ENCODE assay signal across 8 mouse cellular contexts in genomic region chr19:16029253-16029771, GRCm38 (mm10). TPM values are rescaled to one million over a fixed set of nuclear protein-coding genes. Genes with fewer than 3 reads are reported as not detected.
DNase-seq lines count a peak whose midpoint lies in the region; ATAC-seq and TF ChIP-seq lines count a peak whose summit lies in the region.
"Not testable (repeated sequence)": the region's sequence is repeated elsewhere in the genome, so short reads cannot be mapped to it uniquely, and the experiment has no call there.

No protein-coding gene starts in this region.

- WGBS in embryonic facial prominence, embryonic 11.5 days: 36% methylated on average over 7 of the region's 9 CpGs
- WGBS in heart, adult 2 months: 5% methylated on average over 7 of the region's 9 CpGs
- WGBS in intestine, embryonic 15.5 days: 19% methylated on average over 7 of the region's 9 CpGs
- WGBS in macrophage (ENCODE audit: missing documents): 17% methylated on average over 4 of the region's 9 CpGs

- not testable (repeated sequence) for H3K9ac ChIP-seq in embryonic facial prominence, embryonic 11.5 days (replicated peaks; ENCODE audit: low read length); intestine, embryonic 15.5 days
- peak overlapping the region; percentile 80 for H3K9ac ChIP-seq in heart, adult 2 months (ENCODE audit: low read depth, low read length)

- H3K79me2 ChIP-seq in heart, adult 2 months (replicated peaks; ENCODE audit: control insufficient read depth, insufficient read depth, low read length); macrophage (ENCODE audit: inconsistent target): not testable (repeated sequence)

- not testable (repeated sequence) for H3K4me1 ChIP-seq in embryonic facial prominence, embryonic 11.5 days (ENCODE audit: control insufficient read depth, insufficient read depth, low read length); heart, adult 2 months (ENCODE audit: control insufficient read depth, insufficient read depth, low read length); intestine, embryonic 15.5 days (replicated peaks)

- intact Hi-C loops in heart, adult 2 months (cut with DNase I): loop anchor here (5.0 kb wide), 1 partner anchor 33 kb away; no protein-coding TSS in a partner anchor

- H3K27ac ChIP-seq in embryonic facial prominence, embryonic 11.5 days (replicated peaks; ENCODE audit: low read depth, low read length); intestine, embryonic 15.5 days: not testable (repeated sequence)
- peak overlapping the region; percentile 79 for H3K27ac ChIP-seq in heart, adult 2 months
- peak overlapping the region; percentile 71 for H3K27ac ChIP-seq in macrophage

- 0 out of 2 replicates have a peak, but pooled peaks have one; percentile 44 for ATAC-seq in embryonic facial prominence, embryonic 11.5 days (replicated peaks; ENCODE audit: insufficient number of reproducible peaks, low FRiP score, low TSS enrichment, low read depth)
- peak; percentile 83 for ATAC-seq in intestine, embryonic 15.5 days

- TF ChIP-seq CTCF in heart, adult 2 months (IDR thresholded peaks at IDR 0.05): peak; percentile 61

- TF ChIP-seq POLR2A in heart, adult 2 months (IDR thresholded peaks at IDR 0.05; ENCODE audit: insufficient read depth, low read depth, low read length): not testable (repeated sequence)

- peak overlapping the region; percentile 30; the same call in 1 of the 2 replicates for H3K4me2 ChIP-seq in embryonic facial prominence, embryonic 11.5 days (ENCODE audit: low read depth, low read length)
- peak overlapping the region; percentile 57 for H3K4me2 ChIP-seq in intestine, embryonic 15.5 days (replicated peaks)

- not testable (repeated sequence) for H3K9me3 ChIP-seq in embryonic facial prominence, embryonic 11.5 days (replicated peaks; ENCODE audit: control insufficient read depth, low read length); intestine, embryonic 15.5 days

- not testable (repeated sequence) for H3K4me3 ChIP-seq in embryonic facial prominence, embryonic 11.5 days (ENCODE audit: low read depth, low read length)
- peak overlapping the region; percentile 47 for H3K4me3 ChIP-seq in heart, adult 2 months
- H3K4me3 ChIP-seq in intestine, embryonic 15.5 days (replicated peaks): peak overlapping the region; percentile 28
- peak overlapping the region; percentile 20 for H3K4me3 ChIP-seq in macrophage (ENCODE audit: inconsistent target)

- DNase-seq in 3134 (ENCODE audit: extremely low read depth, insufficient read length, low spot score): peak; percentile 34
- DNase-seq in adrenal gland, adult 8-10 months: peak; percentile 30
- DNase-seq in embryonic facial prominence, embryonic 11.5 days (ENCODE audit: low spot score): peak; percentile 19
- peak; percentile 49 to 64 for DNase-seq in heart, adult 2 months
- DNase-seq in left cerebral cortex, adult 8-10 months (ENCODE audit: low spot score in 2 of 2): peak; percentile 14 to 31
- DNase-seq in retina, embryonic 14.5 days (ENCODE audit: low spot score): peak; percentile 49

- TF ChIP-seq EP300 in heart, adult 2 months (IDR thresholded peaks at IDR 0.05; ENCODE audit: insufficient read depth, low read depth, low read length): not testable (repeated sequence)

- not testable (repeated sequence) for H3K36me3 ChIP-seq in embryonic facial prominence, embryonic 11.5 days (replicated peaks; ENCODE audit: control insufficient read depth, insufficient read depth, low read depth, low read length); heart, adult 2 months (ENCODE audit: control insufficient read depth, insufficient read depth, low read length); intestine, embryonic 15.5 days; macrophage (ENCODE audit: inconsistent target)

- H3K27me3 ChIP-seq in embryonic facial prominence, embryonic 11.5 days (ENCODE audit: control insufficient read depth, insufficient read depth, low read length); heart, adult 2 months (ENCODE audit: control insufficient read depth, insufficient read depth, low read length); intestine, embryonic 15.5 days (replicated peaks): not testable (repeated sequence)

RNA-seq across cellular contexts. Expression of gene Cep78, which starts 44.5 kb away (rescaled TPM):
- total RNA-seq in adrenal gland, adult 8-10 months (2022): 10 to 100 TPM in 2 of 4 experiments, 1 to 10 TPM in 2; 8.4 to 18.1 (median 11.0) TPM
- 48.9 and 49.4 TPM in 2 replicates for polyA plus RNA-seq in embryonic facial prominence, embryonic 11.5 days (2014; fragmentation: Nextera tagmentation; extraction: Ambion mirVana)
- total RNA-seq in heart, adult 2 months (2021): 1 to 10 TPM; 3.6 to 3.8 TPM
- polyA plus RNA-seq in heart, adult 2 months (2012; rRNA removed): 1.6 and 2.4 TPM in 2 replicates
- polyA plus RNA-seq in intestine, embryonic 15.5 days (2015; fragmentation: Nextera tagmentation; extraction: Ambion mirVana): 16.6 and 18.5 TPM in 2 replicates
- 10 to 100 TPM in 2 of 4 experiments, 1 to 10 TPM in 2; 8.8 to 10.5 (median 9.8) TPM for total RNA-seq in left cerebral cortex, adult 8-10 months (2022)
- total RNA-seq in macrophage (2018; cell fraction: chromatin; rRNA removed): 10 to 100 TPM in 15 of 26 experiments, 1 to 10 TPM in 11; 1.8 to 18.8 (median 12.6) TPM
- total RNA-seq in macrophage (2018; cell fraction: cytosol; rRNA removed): 1 to 10 TPM; 1.3 to 4.7 (median 3.9) TPM
- 10 to 100 TPM in 5 of 26 experiments, 1 to 10 TPM in 21; 1.4 to 21.6 (median 7.9) TPM for total RNA-seq in macrophage (2018; cell fraction: nucleus; rRNA removed)
- 3.4 to 7.0 TPM (median 4.7 TPM) in 3 replicates for polyA plus RNA-seq in macrophage (2018)
